Mouse (Mus musculus) hindlimb bud, embryonic 11.5 days (tissue): ENCODE data around the gene Gm36864.
"Not testable (repeated sequence)": the region's sequence is repeated elsewhere in the genome, so short reads cannot be mapped to it uniquely, and the experiment has no call there.

ENCODE experiments used
- DNase-seq: peaks from one replicate; pipeline ENCODE4 v3.0.0-alpha.2; 2012; ENCODE audit warnings: low read depth, low spot score; ENCODE audit errors: extremely low spot score

Gm36864 gene

DNA sequence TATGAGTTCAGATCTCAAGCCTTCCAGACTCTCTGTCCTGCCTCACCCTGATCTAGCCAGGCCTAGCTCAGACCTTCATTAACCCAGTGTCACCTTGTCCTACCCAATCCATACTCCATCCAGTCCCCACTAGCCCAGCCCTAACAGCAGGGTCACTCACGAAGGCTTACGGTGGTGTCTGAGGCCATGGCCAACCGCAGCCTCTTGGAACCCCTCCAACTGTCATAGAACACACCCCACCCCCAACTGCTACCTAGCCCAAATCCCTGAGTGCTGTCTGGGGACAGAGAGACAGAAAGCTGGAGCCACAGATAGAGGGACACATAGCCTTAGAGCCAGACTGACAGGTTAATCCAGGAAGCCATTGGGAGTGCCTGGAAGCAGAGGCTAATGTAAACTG lies at the start of gene Gm36864:
Gene Gm36864 (plus strand): TSS at position 269 of the 400 bp plus-strand sequence.
- DNase-seq, result no peak

DNA sequence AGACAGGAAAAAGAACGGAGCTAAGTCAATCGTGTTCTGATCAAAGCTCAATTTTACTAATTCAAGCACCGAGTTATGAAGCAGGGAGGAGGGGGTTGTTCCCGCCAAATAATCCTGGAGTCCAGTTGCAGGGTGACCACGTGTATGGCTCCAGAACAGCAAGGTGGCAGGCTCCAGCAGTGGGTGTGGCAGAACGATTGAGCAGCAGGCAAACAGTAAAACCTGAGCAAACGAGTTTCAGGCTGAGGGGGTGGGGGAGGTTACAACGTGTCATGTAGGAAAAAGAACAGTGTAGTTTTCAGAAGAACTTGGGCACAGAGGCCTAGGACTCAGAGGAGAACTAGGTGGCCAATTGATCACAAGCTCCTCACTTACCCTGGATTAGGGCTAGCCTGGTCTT lies 49.5 kb upstream of the Gm36864 start:
- not testable (repeated sequence) for DNase-seq

DNA sequence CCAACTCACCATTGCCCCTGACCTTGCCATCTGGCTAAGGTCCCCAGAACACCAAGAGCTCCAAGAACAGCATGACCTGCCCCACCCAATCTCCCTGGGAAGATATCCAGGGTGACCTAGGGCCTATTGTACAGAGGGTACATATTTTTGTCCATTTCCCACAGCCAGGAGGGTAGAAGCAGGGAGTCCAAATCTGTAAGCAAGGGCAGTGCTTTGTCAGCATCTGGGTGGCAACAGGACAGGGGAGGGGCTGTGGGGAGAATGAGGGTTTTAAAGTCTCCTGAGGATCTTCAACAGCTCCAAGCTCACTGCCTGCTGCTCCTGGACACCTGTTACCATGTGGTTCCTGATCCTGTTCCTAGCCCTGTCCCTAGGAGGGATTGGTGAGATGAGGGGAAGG lies 48.0 kb upstream of the Gm36864 start, which contains the start of gene Klk1b24:
Gene Klk1b24 (plus strand): TSS at position 301 of the 400 bp plus-strand sequence.
- not testable (repeated sequence) for DNase-seq

DNA sequence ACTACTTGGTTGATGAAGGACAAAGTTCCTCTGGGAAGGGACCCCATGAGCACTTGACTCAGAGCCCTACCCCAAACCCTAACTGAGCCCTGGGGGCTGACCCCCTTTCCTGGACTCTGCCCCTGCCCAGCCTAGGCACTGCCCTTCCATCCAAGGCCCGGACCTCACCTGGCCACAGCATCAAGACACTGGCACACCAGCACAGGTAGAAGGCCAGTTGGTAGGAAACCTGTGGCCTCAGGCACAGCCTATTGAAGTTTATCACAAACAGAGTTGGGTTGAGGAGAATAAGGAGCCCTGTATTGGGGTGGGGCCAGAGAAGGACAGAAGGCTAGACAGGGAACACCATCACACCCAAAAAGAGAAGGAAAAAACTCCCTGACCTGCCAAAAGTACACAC lies 42.5 kb upstream of the Gm36864 start:
- DNase-seq, result not testable (repeated sequence)

DNA sequence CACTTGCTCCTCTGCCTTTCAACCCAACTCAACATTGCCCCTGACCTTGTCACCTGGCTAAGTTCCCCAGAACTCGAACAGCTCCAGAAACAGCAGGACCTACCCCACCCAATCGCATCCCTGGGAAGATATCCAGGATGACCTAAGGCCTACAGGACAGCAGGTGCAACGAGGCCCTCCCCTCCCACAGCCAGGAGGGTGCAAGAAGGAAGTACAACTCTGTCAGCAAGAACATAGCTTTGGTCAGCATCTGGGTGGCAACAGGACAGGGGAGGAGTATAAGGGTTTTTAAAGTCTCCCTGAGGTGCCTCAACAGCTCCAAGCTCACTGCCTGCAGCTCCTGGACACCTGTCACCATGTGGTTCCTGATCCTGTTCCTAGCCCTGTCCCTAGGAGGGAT lies 38.1 kb upstream of the Gm36864 start, which contains the start of gene Klk1b3:
Gene Klk1b3 (plus strand): TSS at position 301 of the 400 bp plus-strand sequence.
- no peak for DNase-seq

DNA sequence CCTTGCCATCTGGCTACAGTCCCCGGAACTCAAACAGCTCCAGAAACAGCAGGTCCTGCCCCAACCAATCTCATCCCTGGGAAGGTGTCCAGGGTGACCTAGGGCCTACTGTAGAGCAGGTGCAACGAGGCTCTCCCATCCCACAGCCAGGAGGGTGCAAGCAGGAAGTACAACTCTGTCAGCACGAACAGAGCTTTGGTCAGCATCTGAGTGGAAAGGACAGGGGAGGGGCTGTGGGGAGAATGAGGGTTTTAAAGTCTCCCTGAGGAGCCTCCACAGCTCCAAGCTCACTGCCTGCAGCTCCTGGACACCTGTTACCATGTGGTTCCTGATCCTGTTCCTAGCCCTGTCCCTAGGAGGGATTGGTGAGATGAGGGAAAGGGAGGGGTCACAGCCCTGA lies 28.8 kb upstream of the Gm36864 start, which contains the start of gene Klk1b4:
Gene Klk1b4 (plus strand): TSS at position 301 of the 400 bp plus-strand sequence.
- not testable (repeated sequence) for DNase-seq

DNA sequence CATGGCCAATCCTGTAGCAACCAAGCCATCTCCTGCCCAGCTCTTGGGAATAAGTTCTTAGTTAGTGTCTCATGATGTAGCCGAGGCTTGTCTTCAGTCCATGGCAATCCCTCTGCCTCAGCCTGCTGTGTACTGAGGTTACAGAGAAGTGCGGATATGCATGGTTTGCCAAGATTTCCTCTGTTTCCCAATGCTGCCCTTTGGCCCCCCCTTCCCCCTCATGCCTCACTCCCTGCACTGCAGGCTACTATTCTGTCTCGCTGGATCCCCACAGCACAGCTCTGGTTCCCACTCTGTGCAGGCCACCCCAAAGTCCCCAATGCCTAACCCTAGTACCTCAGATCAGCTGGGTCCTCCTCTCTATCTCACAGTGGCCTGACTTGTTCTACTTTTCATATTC lies 27.7 kb upstream of the Gm36864 start:
- no peak for DNase-seq

DNA sequence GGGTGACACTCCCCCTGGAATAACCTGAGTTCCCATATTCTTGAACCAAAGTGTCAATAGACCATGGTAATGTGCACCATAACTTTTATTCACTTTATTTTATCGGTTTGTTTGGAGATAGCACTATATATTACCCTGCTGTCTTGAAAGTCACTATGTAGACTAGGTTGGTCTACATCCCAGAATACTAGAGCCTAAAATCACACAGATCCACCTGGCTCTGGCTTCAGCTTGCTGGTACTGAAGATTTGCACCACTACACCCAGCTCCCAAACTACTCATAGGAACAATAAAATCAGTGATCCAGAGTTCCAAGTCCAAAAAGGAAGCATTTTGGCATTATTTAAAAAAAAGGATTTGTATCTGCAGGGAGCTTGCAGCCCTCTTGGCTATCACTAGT lies 20.3 kb upstream of the Gm36864 start, which contains the start of gene Klk1b5:
Gene Klk1b5 (plus strand): TSS at position 301 of the 400 bp plus-strand sequence.
- DNase-seq, result no peak

DNA sequence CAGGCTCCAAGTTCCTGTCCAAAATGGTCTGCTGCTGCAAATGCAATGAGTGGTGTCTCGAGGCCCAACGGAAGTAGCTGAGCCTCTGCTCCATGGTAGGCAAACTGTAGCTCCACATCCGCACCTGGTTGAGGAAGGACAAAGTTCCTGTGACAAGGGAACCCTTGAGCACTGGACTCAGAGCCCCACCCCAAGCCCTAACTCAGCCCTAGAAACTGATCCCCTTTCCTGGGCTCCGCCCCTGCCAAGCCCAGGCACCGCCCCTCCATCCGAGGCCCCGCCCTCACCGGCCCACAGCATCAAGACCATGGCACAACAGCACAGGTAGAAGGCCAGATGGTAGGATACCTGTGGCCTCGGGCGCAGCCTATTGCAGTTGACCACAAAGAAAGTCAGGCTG lies 14.4 kb upstream of the Gm36864 start:
- not testable (repeated sequence) for DNase-seq

DNA sequence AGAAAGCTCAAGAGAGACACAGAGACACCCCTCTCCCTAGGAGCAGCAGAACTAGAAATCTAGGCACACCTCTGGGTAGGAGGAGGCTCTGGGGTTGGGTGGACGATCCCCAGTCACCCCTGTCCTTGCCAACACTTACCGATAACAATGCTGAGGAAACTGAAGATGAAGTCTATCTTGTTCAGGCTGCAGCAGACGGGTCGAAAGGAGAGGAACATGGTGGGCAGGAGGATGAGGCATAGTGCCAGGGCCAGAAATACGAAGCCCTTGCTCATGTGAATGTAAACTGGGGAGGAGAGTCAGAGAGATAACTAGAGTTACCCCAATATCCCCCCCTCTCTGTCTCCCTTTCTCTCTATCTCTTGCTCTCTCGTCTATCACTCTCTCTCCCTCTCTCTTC lies 13.6 kb upstream of the Gm36864 start:
- DNase-seq, result not testable (repeated sequence)

DNA sequence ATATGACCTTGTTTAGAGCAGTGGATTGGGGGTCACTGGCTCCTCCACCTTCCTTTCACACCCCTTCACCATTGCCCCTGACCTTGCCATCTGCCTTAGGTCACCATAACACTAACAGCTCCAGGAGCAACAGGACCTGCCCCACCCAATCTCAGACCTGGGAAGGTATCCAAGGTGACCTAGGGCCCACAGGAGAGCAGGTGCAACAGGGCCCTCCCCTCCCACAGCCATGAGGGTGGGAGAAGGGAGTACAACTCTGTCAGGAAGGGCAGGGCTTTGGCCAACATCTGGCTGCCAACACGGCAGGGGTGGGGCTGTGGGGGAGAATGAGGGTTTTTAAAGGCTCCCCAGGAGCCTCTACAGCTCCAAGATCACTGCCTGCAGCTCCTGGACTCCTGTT lies 10.9 kb upstream of the Gm36864 start, which contains the start of gene Klk1:
Gene Klk1 (plus strand): TSS at position 285 of the 400 bp plus-strand sequence.
- no peak for DNase-seq

DNA sequence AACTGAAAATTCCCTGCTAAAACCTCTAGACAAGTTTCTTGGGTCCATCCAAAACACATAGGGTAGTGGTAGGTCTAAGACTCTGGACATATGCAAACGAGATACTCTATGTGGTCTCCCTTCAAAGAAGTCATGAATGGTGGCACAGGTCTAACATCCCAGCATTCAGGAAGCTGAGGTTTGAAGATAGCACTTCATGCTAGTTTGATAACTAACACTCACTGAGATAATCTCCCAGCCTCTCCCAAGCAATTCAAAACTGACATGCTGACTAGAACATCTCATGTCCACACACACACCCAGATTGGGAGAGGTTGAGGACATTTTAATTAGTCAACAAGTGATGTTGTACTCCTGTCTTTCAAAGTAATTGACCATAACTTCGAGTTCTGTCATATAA lies 3.9 kb downstream of the Gm36864 start:
- no peak for DNase-seq

DNA sequence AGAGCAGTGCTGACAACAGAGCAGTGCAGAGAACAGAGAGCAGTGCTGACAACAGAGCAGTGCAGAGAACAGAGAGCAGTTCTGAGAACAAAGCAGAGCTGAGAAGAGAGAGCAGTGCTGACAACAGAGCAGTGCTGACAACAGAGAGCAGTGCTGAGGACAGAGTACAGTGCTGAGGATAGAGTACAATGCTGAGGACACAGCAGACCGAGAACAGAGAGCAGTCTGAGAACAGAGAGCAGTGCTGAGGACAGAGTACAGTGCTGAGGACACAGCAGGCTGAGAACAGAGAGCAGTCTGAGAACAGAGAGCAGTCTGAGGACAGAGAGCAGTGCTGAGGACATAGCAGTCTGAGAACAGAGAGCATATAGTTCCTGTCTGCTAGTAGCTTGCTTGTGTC lies 4.7 kb downstream of the Gm36864 start:
- no peak for DNase-seq

DNA sequence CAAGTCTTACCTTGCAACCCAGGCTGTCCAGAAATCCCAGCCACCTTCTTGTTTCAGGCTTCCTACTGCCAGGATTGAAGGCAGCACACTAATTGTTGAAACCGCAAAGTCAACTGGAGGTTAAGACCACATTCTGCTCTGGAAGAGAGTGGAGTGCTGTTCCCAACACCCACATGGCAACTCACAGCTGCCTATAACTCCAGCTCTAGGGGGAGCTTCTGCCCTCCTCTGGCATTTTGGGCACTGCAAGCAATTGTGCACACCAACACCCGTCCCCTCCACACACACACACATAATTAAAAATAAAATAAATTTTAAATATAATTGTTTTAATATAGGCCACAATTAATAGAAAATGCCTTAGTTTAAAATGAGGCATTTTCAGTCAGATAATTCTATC lies 5.2 kb downstream of the Gm36864 start:
- no peak for DNase-seq

DNA sequence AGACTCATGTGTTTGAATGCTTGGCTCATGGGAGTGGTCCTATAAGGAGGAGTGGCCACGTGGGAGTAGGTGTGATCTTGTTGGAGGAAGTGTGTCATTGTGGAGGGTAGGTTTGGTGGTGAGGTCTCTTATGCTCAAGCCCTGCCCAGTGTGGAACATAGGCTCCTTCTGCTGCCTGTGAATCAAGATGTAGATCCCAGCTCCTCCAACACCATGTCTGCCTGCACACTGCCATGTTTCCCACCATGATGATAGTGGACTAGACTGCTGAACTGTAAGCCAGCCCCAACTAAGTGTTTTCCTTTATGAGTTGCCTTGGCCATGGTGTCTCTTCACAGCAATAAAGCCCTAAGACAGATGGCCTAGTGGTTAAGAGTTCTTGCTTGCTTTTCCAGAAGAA lies 8.1 kb downstream of the Gm36864 start:
- no peak for DNase-seq

DNA sequence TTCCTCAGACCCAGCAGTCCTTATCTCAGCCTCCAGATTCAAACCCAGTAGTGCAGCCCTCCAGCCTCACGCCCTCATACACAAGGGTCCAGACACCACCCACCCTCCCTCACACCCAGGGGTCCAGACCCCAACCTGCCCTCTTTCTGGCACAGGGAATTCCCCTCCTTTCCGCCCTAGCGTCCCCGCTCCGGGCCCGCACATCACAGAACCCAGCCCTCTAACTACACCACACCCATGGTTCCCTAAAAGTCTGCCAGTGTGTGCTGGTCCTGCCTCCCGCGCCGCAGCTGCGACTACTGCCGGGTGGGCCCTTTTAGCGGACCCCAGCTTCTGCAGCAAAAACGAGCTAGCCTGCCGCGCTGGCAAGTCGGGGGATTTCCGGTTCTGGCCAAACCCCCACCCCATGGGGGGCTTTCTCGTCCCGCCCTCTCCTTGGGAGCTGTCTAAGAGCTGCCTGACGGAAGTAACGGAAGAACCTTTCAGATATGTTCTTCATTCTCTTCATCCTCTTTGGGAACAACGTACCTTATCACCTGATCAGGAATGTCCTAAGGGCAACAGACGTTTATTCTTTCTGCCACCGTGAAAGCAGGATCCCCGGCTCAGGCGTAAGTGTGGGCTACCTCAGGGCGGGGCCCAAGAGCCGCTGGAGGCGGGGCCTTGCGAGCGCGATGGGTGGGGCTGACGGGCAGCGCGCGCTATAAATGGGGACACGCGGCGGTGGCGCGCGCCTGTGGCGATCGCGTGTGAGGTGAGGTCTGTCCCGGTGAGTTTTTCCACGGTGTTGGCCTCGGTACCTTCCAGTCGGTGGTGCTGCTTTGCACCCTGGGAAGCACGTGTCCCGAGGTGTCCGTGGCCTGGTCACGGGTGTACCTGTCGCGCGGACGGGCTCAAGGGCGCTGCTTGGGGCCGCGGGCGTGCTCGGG lies 10.3 kb downstream of the Gm36864 start, which contains the start of the genes 1700028J19Rik and 2410002F23Rik:
Gene 1700028J19Rik (minus strand): TSS at position 641 of the 929 bp plus-strand sequence.
Gene 2410002F23Rik (plus strand): TSS at position 668 of the 929 bp plus-strand sequence.
- DNase-seq, result peak; percentile 97

DNA sequence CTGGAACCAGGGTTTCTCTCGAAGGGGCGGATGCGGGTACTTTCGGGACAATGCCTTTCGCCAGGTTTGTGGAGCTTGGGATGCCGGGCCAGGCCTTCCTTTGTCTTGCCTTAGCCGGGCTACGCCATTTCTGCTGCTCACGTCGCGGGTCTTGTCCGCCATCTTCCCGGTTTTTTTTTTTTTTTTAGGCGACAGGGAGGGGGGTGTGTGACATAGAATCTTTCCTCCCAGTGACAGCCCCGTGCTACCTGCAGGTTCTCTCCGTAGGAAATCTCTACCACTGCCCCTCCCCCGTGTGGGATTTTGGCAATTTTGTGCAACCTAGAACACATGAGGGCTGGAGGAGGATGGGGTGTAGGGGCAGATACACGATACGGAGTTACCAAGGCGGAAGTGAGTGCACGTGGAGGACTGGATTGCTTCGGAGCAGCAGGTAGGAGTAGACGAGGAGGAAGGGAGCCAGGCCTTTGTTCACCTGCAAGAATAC lies 11.1 kb downstream of the Gm36864 start:
- no peak for DNase-seq

DNA sequence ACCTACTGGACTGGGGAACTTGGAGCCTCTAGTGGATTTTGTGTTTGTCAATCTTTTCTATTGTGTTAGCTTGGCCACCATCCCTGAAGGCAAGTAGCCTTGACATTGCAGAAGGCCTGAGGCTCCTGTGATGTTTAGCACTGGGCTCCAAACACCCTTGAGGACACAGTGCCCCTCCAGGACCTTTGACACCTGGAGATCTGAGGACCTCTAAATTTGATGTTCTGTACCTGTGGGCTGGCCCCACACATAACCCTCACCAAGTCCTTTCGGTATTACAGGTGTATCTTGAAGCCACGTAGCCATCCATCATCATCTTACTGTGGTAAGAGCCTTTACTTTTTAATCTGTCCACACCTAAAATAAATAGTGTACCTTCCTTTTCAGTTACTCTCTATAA lies 12.0 kb downstream of the Gm36864 start:
- DNase-seq, result no peak

DNA sequence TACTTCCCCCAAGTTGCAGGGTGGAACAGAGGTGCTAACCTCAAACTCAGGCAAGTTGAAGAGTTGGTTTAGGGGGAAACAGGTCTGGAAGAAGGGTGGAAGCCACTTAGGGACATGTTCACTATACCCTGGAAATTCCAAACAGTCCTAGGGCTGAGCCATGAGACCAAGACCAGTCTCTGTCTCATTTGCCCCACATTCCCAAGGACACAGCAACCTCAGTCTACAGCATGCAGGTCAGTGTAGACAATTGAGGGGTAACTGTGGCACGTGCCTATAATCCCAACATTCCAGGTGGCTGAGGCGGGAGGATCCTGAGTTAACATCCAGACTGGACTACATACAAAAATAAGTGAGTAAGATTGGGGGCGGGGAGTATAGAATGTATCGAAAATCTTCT lies 13.3 kb downstream of the Gm36864 start:
- DNase-seq, result no peak

DNA sequence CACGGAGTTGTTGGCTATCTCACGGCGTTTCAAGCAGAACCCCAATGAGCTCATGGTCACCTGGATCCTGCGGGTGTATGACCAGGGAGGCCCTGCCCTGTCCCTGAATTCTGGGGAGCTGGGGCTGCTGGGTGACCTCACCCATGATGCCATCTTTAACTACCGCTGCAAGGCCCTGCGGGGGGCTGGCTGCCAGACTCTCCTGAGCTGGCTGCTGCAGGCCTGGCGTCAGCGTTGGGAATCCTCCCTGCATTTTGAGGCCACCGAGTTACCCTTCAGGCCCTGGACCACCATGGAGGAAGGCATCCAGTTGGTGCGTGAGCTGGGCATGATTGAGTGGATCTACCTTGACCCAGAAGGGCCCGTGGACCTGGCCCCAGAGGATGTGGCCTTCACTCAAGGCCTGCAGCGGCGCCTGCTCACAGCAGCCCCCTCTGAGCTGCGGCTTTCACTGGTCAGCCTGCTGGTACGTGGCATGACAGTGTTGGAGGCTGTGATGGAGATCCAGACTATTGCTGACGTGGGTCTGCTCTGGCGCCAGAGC lies 14.8 kb downstream of the Gm36864 start:
- DNase-seq, result not testable (repeated sequence)

DNA sequence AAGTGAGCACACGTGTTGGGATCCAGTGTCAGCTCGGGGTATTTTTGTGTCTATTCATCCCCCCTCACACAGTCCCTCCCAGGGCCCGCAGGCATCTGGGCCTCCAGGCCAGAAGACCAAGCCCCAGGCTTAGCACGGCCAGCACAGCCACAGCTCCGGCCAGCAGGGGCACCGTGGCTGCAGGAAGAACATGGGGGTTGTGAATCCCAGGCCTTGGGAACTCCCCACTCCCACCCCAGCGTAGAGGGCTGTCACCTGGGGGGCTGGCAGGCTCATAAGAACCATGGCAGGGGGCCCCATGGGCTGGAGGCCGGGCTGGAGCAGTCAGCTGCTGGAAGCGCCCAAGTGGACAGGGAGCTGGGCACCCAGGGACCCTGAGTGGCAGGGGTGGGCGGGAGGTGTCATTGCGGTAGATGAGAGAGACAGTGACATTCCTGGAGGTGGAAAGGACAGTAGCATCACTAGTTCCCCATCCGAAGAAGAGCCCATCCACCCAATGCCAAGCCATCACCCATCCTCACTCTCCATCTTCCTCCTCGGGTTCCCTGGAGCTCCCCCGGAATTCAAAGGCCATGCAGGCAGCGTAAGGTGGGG lies 17.1 kb downstream of the Gm36864 start:
- DNase-seq, result no peak
